Mouse (Mus musculus) layer of hippocampus, postnatal 14 days (tissue): ENCODE data around the gene March8. TPM values are rescaled to one million over a fixed set of nuclear protein-coding genes. Genes with fewer than 3 reads are reported as not detected.

ENCODE experiments used
- DNase-seq, 2 experiments: peaks; one replicate each; pipeline ENCODE4 v3.0.0; 2021 to 2022; ENCODE audit warnings: low spot score in 2 of 2, mixed read lengths in 1 of 2
- total RNA-seq, 2 experiments: library from RNA; stranded (reverse); gene quantifications; 2 replicates each; pipeline ENCODE4 v1.2.3; 2021

Gene March8
- total RNA-seq, 2 experiments from 2014 or later = 69.2 to 73.9 TPM

GRCm38 (mm10) chr6:116456482-116456881, 118.7 kb downstream of the March8 start:
- DNase-seq = no peak

DNA sequence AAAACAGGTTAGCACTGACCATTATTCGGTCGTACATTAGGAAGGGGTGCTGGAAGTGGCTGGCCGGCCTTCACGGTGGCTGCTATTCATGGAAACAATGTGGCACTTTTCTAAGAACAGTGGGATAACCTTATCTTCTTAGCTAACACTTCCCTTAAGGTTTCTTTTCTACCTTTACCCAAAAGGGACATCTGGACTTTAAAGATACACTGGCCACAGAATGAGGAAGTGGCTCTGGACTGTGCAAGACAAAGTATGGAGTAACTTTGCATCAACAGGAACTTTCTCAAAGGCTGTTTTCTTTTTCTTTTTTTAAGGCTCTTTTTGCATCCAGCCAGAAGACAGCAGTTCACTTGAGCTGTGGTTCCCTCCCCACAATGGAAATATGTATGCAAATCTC, 120.9 kb downstream of the March8 start:
- DNase-seq = no peak

Other genes with a start within 250 kb of the March8 start
- gene Tmcc1, start 144.5 kb upstream of the March8 start, total RNA-seq = 10 to 100 TPM; 69.8 to 78.5 TPM
- gene Washc2, start 130.0 kb upstream of the March8 start, total RNA-seq = 10 to 100 TPM; 90.7 to 91.8 TPM
- gene Zfand4, start 73.8 kb upstream of the March8 start, total RNA-seq = 1 to 10 TPM; 7.4 to 8.5 TPM
- gene Alox5, start 123.2 kb downstream of the March8 start, total RNA-seq = 1 to 10 TPM; 6.9 to 7.8 TPM
- not detected for gene Olfr211, start 151.1 kb downstream of the March8 start, total RNA-seq
- gene Olfr212, start 168.5 kb downstream of the March8 start, total RNA-seq = under 1 TPM in 1 of 2 experiments, not detected in 1; 0.16 TPM
- gene Olfr213, start 200.4 kb downstream of the March8 start, total RNA-seq = not detected
- gene Gm5580, start 213.1 kb downstream of the March8 start, total RNA-seq = 1 to 10 TPM; 2.9 to 3.0 TPM
- not detected for gene Olfr214, start 216.2 kb downstream of the March8 start, total RNA-seq
- gene Olfr215, start 246.2 kb downstream of the March8 start, total RNA-seq = not detected